Mouse (Mus musculus) intestine, embryonic 15.5 days (tissue): ENCODE data around the gene Ltbp2. TPM values are rescaled to one million over a fixed set of nuclear protein-coding genes. Genes with fewer than 3 reads are reported as not detected.

Source experiments
- ATAC-seq: fragments of 200-750 bp; cut with Nextera tagmentation; 2 replicates; pipeline ENCODE4 v1.8.0; 2017; ENCODE audit warnings: moderate TSS enrichment, moderate library complexity
- H3K27ac ChIP-seq: fragments of 300-500 bp; sonication (generic); 2 replicates; pipeline ENCODE4 v1.5.1; 2015; ENCODE audit warnings: mild to moderate bottlenecking, inconsistent platforms
- H3K27me3 ChIP-seq: fragments of 300-500 bp; sonication (generic); replicated peaks from 2 replicates; pipeline ENCODE4 v1.6.1; 2015; ENCODE audit warnings: inconsistent platforms
- H3K36me3 ChIP-seq: fragments of 300-500 bp; sonication (generic); 2 replicates; pipeline ENCODE4 v1.6.1; 2015; ENCODE audit warnings: inconsistent platforms
- H3K4me1 ChIP-seq: fragments of 300-500 bp; sonication (generic); replicated peaks from 2 replicates; pipeline ENCODE4 v1.6.1; 2015; ENCODE audit warnings: inconsistent platforms
- H3K4me2 ChIP-seq: fragments of 300-500 bp; sonication (generic); replicated peaks from 2 replicates; pipeline ENCODE4 v1.6.1; 2015; ENCODE audit warnings: mild to moderate bottlenecking, inconsistent platforms
- H3K4me3 ChIP-seq: fragments of 300-500 bp; sonication (generic); replicated peaks from 2 replicates; pipeline ENCODE4 v1.5.1; 2015; ENCODE audit warnings: inconsistent platforms
- H3K9ac ChIP-seq: fragments of 300-500 bp; sonication (generic); 2 replicates; pipeline ENCODE4 v1.6.1; 2015; ENCODE audit warnings: inconsistent platforms
- H3K9me3 ChIP-seq: fragments of 300-500 bp; sonication (generic); 2 replicates; pipeline ENCODE4 v1.6.1; 2016; ENCODE audit warnings: inconsistent platforms
- WGBS: fragments of 180-500 bp; shearing (Covaris S2); methylation state at CpG from one replicate; pipeline ENCODE4 v1.1.7; 2015; 5-methylcytosine and 5-hydroxymethylcytosine counted together
- polyA plus RNA-seq: library from polyadenylated mRNA; unstranded; fragments of >200 nt; fragmentation: Nextera tagmentation; extraction: Ambion mirVana; gene quantifications from 2 replicates; pipeline ENCODE4 v1.2.1, GENCODE M21; 2015

Ltbp2 gene
- polyA plus RNA-seq, 1 experiment from 2014 or later, result 0.75 TPM

DNA sequence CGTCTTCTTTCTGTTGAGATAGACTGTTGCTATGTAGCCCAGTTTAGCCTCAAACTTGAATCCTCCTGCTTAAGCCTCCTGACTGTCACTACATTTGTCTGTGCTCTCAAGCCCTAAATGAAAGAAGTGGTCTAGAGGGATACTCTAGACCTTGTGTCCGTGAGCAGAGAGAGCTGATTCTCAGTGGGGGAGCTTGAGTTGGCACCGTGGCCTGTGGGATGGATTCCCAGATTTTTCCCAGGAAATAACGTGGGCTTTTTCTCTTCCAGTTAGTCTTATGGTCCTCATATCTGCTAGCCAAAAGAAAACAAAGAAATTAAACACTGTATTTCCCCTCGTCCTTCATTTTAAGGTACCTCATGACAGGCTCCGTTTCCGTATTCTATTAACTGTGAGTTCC, 24.0 kb upstream of the Ltbp2 start:
- Histone ChIP-seq H3K27ac (no peak overlapping the region), H3K27me3 (no peaks in the 10 kb centered on the region), H3K4me3 (no peak overlapping the region), H3K4me2 (no peak overlapping the region), H3K9ac (no peak overlapping the region), H3K36me3 (no peaks in the 10 kb centered on the region), H3K9me3 (no peaks in the 10 kb centered on the region), H3K4me1 (0 out of 2 replicates have a peak, but pooled peaks cover 5% of the 10 kb centered on the region)
- whole genome bisulfite sequencing, result 76% methylated on average over 7 of the region's 7 CpGs
- no peak for ATAC-seq

DNA sequence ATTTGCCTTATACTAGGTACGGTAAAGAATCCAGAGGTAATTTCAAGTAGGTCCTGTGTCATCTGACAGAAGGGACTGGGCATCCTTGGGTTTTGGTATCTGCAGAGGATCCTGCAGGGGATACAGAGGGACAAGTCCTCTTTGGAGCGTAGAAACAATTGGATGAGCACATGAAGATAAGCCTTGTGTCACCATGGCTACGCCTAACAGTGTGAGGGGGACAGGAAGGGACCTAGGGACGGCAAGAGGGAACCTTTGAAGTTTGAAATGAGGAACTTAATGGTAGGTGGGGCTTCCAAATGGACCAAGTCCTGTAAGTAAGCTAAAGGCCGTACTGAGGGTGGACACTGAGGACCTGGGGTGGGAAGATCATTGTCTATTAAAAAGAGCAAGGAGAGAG, 21.0 kb upstream of the Ltbp2 start:
- no peak overlapping the region for H3K4me3 ChIP-seq
- 74% methylated on average over 5 of the region's 5 CpGs for WGBS
- H3K36me3 ChIP-seq, result no peaks in the 10 kb centered on the region
- H3K4me1 ChIP-seq, result 0 out of 2 replicates have a peak, but pooled peaks cover 7% of the 10 kb centered on the region
- no peak overlapping the region for H3K9ac ChIP-seq
- no peak overlapping the region for H3K4me2 ChIP-seq
- no peak for ATAC-seq
- no peak overlapping the region for H3K27ac ChIP-seq
- H3K27me3 ChIP-seq, result no peaks in the 10 kb centered on the region
- H3K9me3 ChIP-seq, result no peaks in the 10 kb centered on the region

DNA sequence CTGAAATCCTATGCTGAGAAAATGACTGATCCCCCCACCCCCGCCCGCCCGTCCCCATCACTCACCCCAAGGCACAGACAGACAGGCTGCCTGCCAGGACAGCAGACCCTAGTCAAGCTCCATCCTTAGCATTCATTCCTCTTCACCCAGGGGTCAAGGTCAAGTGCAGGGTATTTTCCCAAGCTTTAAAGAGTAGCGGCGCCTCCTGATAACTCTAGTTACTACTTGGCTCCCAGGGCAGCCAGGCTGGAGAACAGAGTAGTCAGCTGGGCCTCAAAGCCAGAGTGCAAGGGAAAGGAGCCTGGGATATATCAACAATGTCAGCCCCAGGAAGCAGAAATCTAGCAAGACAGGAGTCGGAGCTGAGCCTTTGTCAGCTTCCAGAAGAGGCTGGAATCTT, 19.9 kb upstream of the Ltbp2 start:
- Histone ChIP-seq H3K4me3 (no peak overlapping the region), H3K9me3 (no peaks in the 10 kb centered on the region), H3K4me2 (no peak overlapping the region), H3K9ac (no peak overlapping the region), H3K4me1 (0 out of 2 replicates have a peak, but pooled peaks cover 7% of the 10 kb centered on the region), H3K36me3 (no peaks in the 10 kb centered on the region), H3K27me3 (no peaks in the 10 kb centered on the region), H3K27ac (no peak overlapping the region)
- WGBS, result 61% methylated on average over 6 of the region's 6 CpGs
- no peak for ATAC-seq

- peak; percentile 66; the same call in 1 of the 2 replicates for ATAC-seq
- no peak overlapping the region for H3K4me3 ChIP-seq
- H3K27me3 ChIP-seq, result no peaks in the 10 kb centered on the region
- no peaks in the 10 kb centered on the region for H3K9me3 ChIP-seq
- no peak overlapping the region for H3K4me2 ChIP-seq
- H3K27ac ChIP-seq, result no peak overlapping the region
- H3K4me1 ChIP-seq, result 0 out of 2 replicates have a peak, but pooled peaks cover 7% of the 10 kb centered on the region
- 42% methylated on average over 9 of the region's 9 CpGs for WGBS
- H3K9ac ChIP-seq, result no peak overlapping the region
- H3K36me3 ChIP-seq, result no peaks in the 10 kb centered on the region
These were observed 17.6 kb upstream of the Ltbp2 start for GRCm38 (mm10) chr12:84893648-84894628.

- Histone ChIP-seq H3K4me3 (no peak overlapping the region), H3K27me3 (no peaks in the 10 kb centered on the region), H3K9ac (no peak overlapping the region), H3K27ac (no peak overlapping the region), H3K4me1 (0 out of 2 replicates have a peak, but pooled peaks cover 4% of the 10 kb centered on the region), H3K4me2 (no peak overlapping the region), H3K9me3 (no peaks in the 10 kb centered on the region), H3K36me3 (no peaks in the 10 kb centered on the region)
- no peak for ATAC-seq
- 49% methylated on average over 15 of the region's 15 CpGs for WGBS
These were observed 14.0 kb upstream of the Ltbp2 start for GRCm38 (mm10) chr12:84890289-84890688.

DNA sequence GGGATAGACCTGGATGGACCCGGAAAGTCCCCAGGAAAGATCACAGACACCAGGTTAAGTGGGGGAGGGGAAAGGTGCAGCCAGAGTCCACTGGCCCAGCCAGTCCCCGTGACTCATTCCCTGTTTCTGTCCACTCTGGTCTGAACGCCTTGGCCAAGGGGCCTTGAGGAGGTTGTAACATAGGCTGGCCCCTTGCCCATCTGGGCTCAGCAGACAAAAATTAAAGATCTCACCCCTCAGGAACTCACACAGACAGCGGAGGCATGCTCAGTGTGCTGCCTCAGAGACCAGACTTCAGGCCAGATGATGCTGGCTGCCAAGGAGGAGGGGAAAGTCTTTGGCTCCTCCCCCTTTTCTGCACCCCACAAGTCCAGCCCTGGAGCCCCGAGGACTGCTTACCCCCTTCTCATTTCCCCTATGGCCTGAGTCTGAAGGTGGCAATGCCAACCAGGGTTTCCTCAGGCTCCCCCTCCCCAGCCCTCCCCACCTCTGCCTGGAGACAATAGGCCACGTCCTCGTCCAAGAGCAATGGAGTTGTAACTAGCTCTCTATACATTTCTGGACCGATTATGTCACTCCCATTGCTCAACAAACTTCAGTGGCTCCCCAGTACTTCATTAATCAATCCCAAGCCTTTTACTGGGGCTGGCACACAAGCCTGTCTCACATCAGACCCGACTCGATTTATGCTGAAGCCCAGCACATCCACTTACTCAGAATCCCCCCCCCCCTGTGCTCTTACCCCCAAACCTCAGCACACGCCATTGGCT, 9.0 kb upstream of the Ltbp2 start:
- Histone ChIP-seq H3K4me2 (no peak overlapping the region), H3K27me3 (peaks cover 12% of the 10 kb centered on the region; the same call in 1 of the 2 replicates), H3K4me1 (no peaks in the 10 kb centered on the region), H3K9ac (no peak overlapping the region), H3K36me3 (no peaks in the 10 kb centered on the region), H3K27ac (no peak overlapping the region), H3K9me3 (no peaks in the 10 kb centered on the region), H3K4me3 (no peak overlapping the region)
- WGBS, result 59% methylated on average over 11 of the region's 11 CpGs
- ATAC-seq, result no peak

GRCm38 (mm10) chr12:84884423-84885076, 8.2 kb upstream of the Ltbp2 start:
- no peak overlapping the region for H3K4me2 ChIP-seq
- no peaks in the 10 kb centered on the region for H3K4me1 ChIP-seq
- ATAC-seq, result no peak
- WGBS, result 75% methylated on average over 7 of the region's 7 CpGs
- no peaks in the 10 kb centered on the region for H3K36me3 ChIP-seq
- no peaks in the 10 kb centered on the region for H3K9me3 ChIP-seq
- no peak overlapping the region for H3K9ac ChIP-seq
- no peak overlapping the region for H3K4me3 ChIP-seq
- no peak overlapping the region for H3K27ac ChIP-seq
- H3K27me3 ChIP-seq, result peaks cover 12% of the 10 kb centered on the region; the same call in 1 of the 2 replicates

- Histone ChIP-seq H3K27me3 (peaks cover 18% of the 10 kb centered on the region), H3K9me3 (no peaks in the 10 kb centered on the region), H3K27ac (no peak overlapping the region), H3K4me1 (no peaks in the 10 kb centered on the region), H3K4me2 (no peak overlapping the region), H3K9ac (no peak overlapping the region), H3K36me3 (no peaks in the 10 kb centered on the region), H3K4me3 (no peak overlapping the region)
- no peak for ATAC-seq
- 86% methylated on average over 4 of the region's 4 CpGs for WGBS
These were observed 6.5 kb upstream of the Ltbp2 start for GRCm38 (mm10) chr12:84882796-84883195.

DNA sequence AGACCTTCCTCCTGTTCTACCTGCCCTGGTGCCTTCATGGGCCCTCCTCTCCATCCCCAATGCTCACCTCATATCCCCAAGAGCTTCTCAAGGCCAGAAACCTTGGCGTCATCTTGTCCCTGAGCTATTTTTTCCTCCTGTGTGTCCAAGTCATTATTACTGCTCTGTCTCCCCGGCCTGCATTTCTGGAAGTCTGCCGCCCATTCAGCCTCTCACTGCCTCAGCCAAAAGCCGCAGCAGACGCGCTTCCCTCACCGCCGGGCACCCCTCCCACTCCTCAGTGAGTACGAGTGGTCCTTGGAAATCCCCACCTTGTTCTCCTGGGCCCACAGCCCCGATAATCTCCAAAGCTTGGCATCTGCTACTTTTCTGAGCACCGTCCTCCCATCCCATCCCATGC, 3.8 kb upstream of the Ltbp2 start:
- H3K27ac ChIP-seq, result no peak overlapping the region
- H3K4me2 ChIP-seq, result no peak overlapping the region
- H3K9me3 ChIP-seq, result no peaks in the 10 kb centered on the region
- no peak for ATAC-seq
- WGBS, result 52% methylated on average over 11 of the region's 11 CpGs
- H3K27me3 ChIP-seq, result peaks cover 45% of the 10 kb centered on the region
- H3K4me1 ChIP-seq, result peaks cover 17% of the 10 kb centered on the region
- H3K4me3 ChIP-seq, result no peak overlapping the region
- no peak overlapping the region for H3K9ac ChIP-seq
- no peaks in the 10 kb centered on the region for H3K36me3 ChIP-seq

DNA sequence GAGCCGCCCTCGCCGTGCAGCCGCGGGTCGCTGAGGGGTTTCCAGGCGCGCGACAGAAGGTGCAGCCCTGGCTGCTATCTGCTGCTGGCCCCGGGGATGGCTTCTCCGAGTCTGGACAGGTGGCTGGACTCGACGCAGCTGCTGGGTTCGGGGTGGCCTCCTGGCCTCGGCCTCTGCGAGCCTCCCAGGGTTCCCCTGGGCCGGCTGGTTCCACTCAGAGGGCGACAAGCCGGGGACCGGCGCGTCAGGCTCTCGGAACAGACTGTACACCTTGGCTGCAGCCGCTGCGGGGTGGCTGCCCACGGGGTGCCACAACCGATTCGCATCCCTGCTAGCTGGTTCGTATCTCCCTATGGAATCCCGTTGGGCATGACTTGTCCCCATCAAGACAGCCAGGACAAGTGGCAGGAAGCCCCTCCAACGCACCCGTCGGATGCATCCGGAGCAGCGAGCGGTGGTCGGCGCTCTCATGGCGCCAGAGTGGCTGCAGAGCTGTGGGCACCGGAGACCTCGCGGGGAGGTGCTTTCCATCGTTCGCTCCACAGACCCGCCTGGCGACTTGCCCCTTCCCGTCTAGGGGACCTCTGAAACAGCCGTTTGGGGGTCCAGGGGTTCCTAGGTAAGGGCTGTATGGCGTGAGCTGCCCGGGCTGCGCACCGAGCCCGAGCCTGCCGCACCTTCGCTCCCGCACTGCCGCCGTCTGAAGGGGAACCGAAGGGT, 411 bp downstream of the Ltbp2 start:
- Histone ChIP-seq H3K4me3 (peak overlapping the region; percentile 32), H3K9me3 (no peaks in the 10 kb centered on the region), H3K4me2 (peak overlapping the region; percentile 73), H3K27ac (no peak overlapping the region), H3K9ac (no peak overlapping the region), H3K36me3 (no peaks in the 10 kb centered on the region), H3K4me1 (peaks cover 20% of the 10 kb centered on the region), H3K27me3 (peaks cover 48% of the 10 kb centered on the region)
- 1% methylated on average over 59 of the region's 59 CpGs for WGBS
- ATAC-seq, result no peak

- Histone ChIP-seq H3K36me3 (no peaks in the 10 kb centered on the region), H3K4me2 (no peak overlapping the region), H3K4me3 (no peak overlapping the region), H3K9me3 (no peaks in the 10 kb centered on the region), H3K4me1 (peaks cover 20% of the 10 kb centered on the region), H3K27me3 (peaks cover 46% of the 10 kb centered on the region), H3K27ac (no peak overlapping the region), H3K9ac (no peak overlapping the region)
- no peak for ATAC-seq
- WGBS, result 0% methylated on average over 3 of the region's 3 CpGs
These were observed 2.9 kb downstream of the Ltbp2 start for GRCm38 (mm10) chr12:84873434-84873833.
